Mouse (Mus musculus) adrenal gland, postnatal 10 days (tissue): Measurements from ENCODE around the gene Sostdc1. TPM values are rescaled to one million over a fixed set of nuclear protein-coding genes. Genes with fewer than 3 reads are reported as not detected.

Source experiments
- DNase-seq: peaks from one replicate; pipeline ENCODE4 v3.0.0; 2021; ENCODE audit warnings: mixed read lengths
- long read RNA-seq, 2 experiments: library from polyadenylated mRNA; stranded (forward); transcript quantifications; one replicate each; pipeline ENCODE4 v2.0.0; 2021
- total RNA-seq, 2 experiments: library from RNA; stranded (reverse); gene quantifications; 2 replicates each; pipeline ENCODE4 v1.2.3; 2021

The Sostdc1 gene
- 1 to 10 TPM; 2.1 to 5.1 TPM for total RNA-seq
- long read RNA-seq, experiment 1, partial matches to known transcripts, result 0 of 4 reads
- long read RNA-seq, experiment 1, other reads (novel, unspliced or antisense), result 0 of 4 reads
- long read RNA-seq, experiment 2, transcript Sostdc1-201 (2 exons, 1,781 nt), result major isoform, 17 of 18 reads
- long read RNA-seq, experiment 2, partial matches to known transcripts, result 0 of 18 reads
- long read RNA-seq, experiment 2, other reads (novel, unspliced or antisense), result 1 of 18 reads

- no peak for DNase-seq
Measured at GRCm38 (mm10) chr12:36313916-36314315, at the start of gene Sostdc1. Gene Sostdc1, plus strand, starts transcription at chr12:36314139.

GRCm38 (mm10) chr12:36267670-36268246, 46.2 kb upstream of the Sostdc1 start:
- no peak for DNase-seq

GRCm38 (mm10) chr12:36274823-36275222, 39.1 kb upstream of the Sostdc1 start:
- DNase-seq, result no peak

GRCm38 (mm10) chr12:36289634-36290033, 24.3 kb upstream of the Sostdc1 start:
- DNase-seq, result no peak

- no peak for DNase-seq
Measured at GRCm38 (mm10) chr12:36290465-36290864, 23.5 kb upstream of the Sostdc1 start.

- no peak for DNase-seq
Measured at GRCm38 (mm10) chr12:36291346-36291745, 22.6 kb upstream of the Sostdc1 start.

- DNase-seq, result no peak
Measured at GRCm38 (mm10) chr12:36302326-36302725, 11.6 kb upstream of the Sostdc1 start.

- no peak for DNase-seq
Measured at GRCm38 (mm10) chr12:36302905-36303642, 10.9 kb upstream of the Sostdc1 start.

GRCm38 (mm10) chr12:36308737-36309420, 5.1 kb upstream of the Sostdc1 start:
- DNase-seq, result no peak

GRCm38 (mm10) chr12:36313015-36313414, 924 bp upstream of the Sostdc1 start:
- DNase-seq, result no peak

GRCm38 (mm10) chr12:36314446-36314845, 507 bp downstream of the Sostdc1 start:
- no peak for DNase-seq

- no peak for DNase-seq
Measured at GRCm38 (mm10) chr12:36315527-36315926, 1.6 kb downstream of the Sostdc1 start.

GRCm38 (mm10) chr12:36316056-36316455, 2.1 kb downstream of the Sostdc1 start:
- DNase-seq, result no peak

GRCm38 (mm10) chr12:36317036-36317819, 3.3 kb downstream of the Sostdc1 start:
- peak; percentile 39 for DNase-seq

GRCm38 (mm10) chr12:36317820-36318135, 3.8 kb downstream of the Sostdc1 start:
- DNase-seq, result no peak

GRCm38 (mm10) chr12:36326101-36326521, 12.2 kb downstream of the Sostdc1 start:
- no peak for DNase-seq

GRCm38 (mm10) chr12:36332676-36333075, 18.7 kb downstream of the Sostdc1 start:
- DNase-seq, result no peak

- DNase-seq, result no peak
Measured at GRCm38 (mm10) chr12:36333837-36334281, 19.9 kb downstream of the Sostdc1 start.

GRCm38 (mm10) chr12:36344131-36344530, 30.2 kb downstream of the Sostdc1 start:
- no peak for DNase-seq

GRCm38 (mm10) chr12:36360064-36360463, 46.1 kb downstream of the Sostdc1 start:
- DNase-seq, result no peak

- DNase-seq, result no peak
Measured at GRCm38 (mm10) chr12:36360693-36361092, 46.8 kb downstream of the Sostdc1 start.

GRCm38 (mm10) chr12:36364013-36364412, 50.1 kb downstream of the Sostdc1 start:
- DNase-seq, result no peak
